Mouse (Mus musculus): ENCODE results near the gene Arrdc2. TPM values are rescaled to one million over a fixed set of nuclear protein-coding genes. Genes with fewer than 3 reads are reported as not detected.

The Arrdc2 gene
- polyA plus RNA-seq, 1 experiment from 2014 or later, result 6.7 TPM

- Histone ChIP-seq H3K9ac (ENCODE audit: low read depth, low read length) (no peak overlapping the region), H3K36me3 (ENCODE audit: control insufficient read depth, insufficient read depth, low read length) (no peaks in the 10 kb centered on the region), H3K4me2 (ENCODE audit: low read length) (no peak overlapping the region), H3K27me3 (ENCODE audit: control insufficient read depth, insufficient read depth, low read depth, low read length) (peaks cover 28% of the 10 kb centered on the region), H3K4me3 (ENCODE audit: low read depth, low read length) (no peak overlapping the region), H3K27ac (ENCODE audit: low read length) (no peak overlapping the region), H3K4me1 (ENCODE audit: control insufficient read depth, insufficient read depth, low read length) (peaks cover 21% of the 10 kb centered on the region), H3K9me3 (replicated peaks; ENCODE audit: control insufficient read depth, low read length, poor library complexity, severe bottlenecking) (no peaks in the 10 kb centered on the region)
- no peak for ATAC-seq
- WGBS, result 42% methylated on average over 15 of the region's 15 CpGs
Measured at GRCm38 (mm10) chr8:70801156-70801555, 38.4 kb downstream of the Arrdc2 start.

DNA sequence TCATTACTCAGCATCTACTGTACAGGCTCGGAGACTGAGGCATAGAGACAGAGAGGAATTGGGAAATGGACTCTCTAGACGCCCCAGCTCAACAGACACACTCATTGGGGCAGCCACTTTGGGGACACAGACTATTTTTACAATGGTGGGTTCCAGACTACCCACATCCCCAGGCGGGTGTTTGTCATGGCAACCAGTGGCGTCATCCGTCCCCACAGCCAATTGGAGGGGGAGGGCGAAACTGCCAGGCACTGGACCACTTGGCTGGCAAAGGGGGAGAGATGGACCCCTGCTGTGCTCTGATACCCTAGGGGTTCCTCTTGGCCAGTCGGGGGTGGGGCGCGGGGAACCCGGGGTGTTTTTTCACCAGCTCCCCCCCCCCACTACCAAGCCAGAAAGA is 38.9 kb downstream of the Arrdc2 start:
- Histone ChIP-seq H3K4me2 (ENCODE audit: low read length) (no peak overlapping the region), H3K9me3 (replicated peaks; ENCODE audit: control insufficient read depth, low read length, poor library complexity, severe bottlenecking) (no peaks in the 10 kb centered on the region), H3K27ac (ENCODE audit: low read length) (no peak overlapping the region), H3K27me3 (ENCODE audit: control insufficient read depth, insufficient read depth, low read depth, low read length) (peaks cover 24% of the 10 kb centered on the region), H3K4me1 (ENCODE audit: control insufficient read depth, insufficient read depth, low read length) (peaks cover 21% of the 10 kb centered on the region), H3K36me3 (ENCODE audit: control insufficient read depth, insufficient read depth, low read length) (no peaks in the 10 kb centered on the region), H3K4me3 (ENCODE audit: low read depth, low read length) (no peak overlapping the region), H3K9ac (ENCODE audit: low read depth, low read length) (0 out of 2 replicates have a peak overlapping the region, but pooled peaks have one; percentile 3)
- 61% methylated on average over 10 of the region's 10 CpGs for WGBS
- ATAC-seq, result no peak

DNA sequence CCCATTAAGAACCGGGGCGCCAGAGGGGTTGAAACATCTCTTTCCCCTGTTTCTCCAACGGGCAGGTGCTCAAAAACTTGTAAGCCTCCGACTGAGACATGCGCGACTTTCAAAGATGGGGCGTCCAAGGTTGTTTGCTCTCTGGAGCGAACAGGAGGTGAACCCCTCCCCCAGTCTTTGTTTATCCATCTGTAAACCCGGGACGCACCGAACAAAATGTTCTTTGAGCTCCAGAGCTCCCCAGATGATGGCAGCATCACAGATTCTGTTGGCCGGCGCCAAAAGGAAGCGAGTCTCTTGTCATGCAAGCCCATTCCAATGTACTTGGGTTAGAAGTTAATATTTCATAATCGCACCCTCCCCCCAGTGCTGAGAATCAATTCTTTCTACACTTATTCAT is 41.2 kb downstream of the Arrdc2 start:
- Histone ChIP-seq H3K27me3 (ENCODE audit: control insufficient read depth, insufficient read depth, low read depth, low read length) (peaks cover 13% of the 10 kb centered on the region), H3K4me1 (ENCODE audit: control insufficient read depth, insufficient read depth, low read length) (peaks cover 16% of the 10 kb centered on the region), H3K4me2 (ENCODE audit: low read length) (peak overlapping the region; percentile 91), H3K9me3 (replicated peaks; ENCODE audit: control insufficient read depth, low read length, poor library complexity, severe bottlenecking) (no peaks in the 10 kb centered on the region), H3K9ac (ENCODE audit: low read depth, low read length) (peak overlapping the region; percentile 75), H3K36me3 (ENCODE audit: control insufficient read depth, insufficient read depth, low read length) (no peaks in the 10 kb centered on the region), H3K27ac (ENCODE audit: low read length) (no peak overlapping the region), H3K4me3 (ENCODE audit: low read depth, low read length) (peak overlapping the region; percentile 56)
- WGBS, result 11% methylated on average over 15 of the region's 15 CpGs
- no peak for ATAC-seq

GRCm38 (mm10) chr8:70797081-70798070 is 42.1 kb downstream of the Arrdc2 start:
- H3K9ac ChIP-seq (ENCODE audit: low read depth, low read length), result peak overlapping the region; percentile 75
- WGBS, result under 1% methylated on average over 57 of the region's 57 CpGs
- H3K36me3 ChIP-seq (ENCODE audit: control insufficient read depth, insufficient read depth, low read length), result no peaks in the 10 kb centered on the region
- no peaks in the 10 kb centered on the region for H3K9me3 ChIP-seq (replicated peaks; ENCODE audit: control insufficient read depth, low read length, poor library complexity, severe bottlenecking)
- peak overlapping the region; percentile 91 for H3K4me2 ChIP-seq (ENCODE audit: low read length)
- H3K4me1 ChIP-seq (ENCODE audit: control insufficient read depth, insufficient read depth, low read length), result peaks cover 22% of the 10 kb centered on the region
- H3K4me3 ChIP-seq (ENCODE audit: low read depth, low read length), result peak overlapping the region; percentile 56
- peak overlapping the region; percentile 13; the same call in 1 of the 2 replicates for H3K27ac ChIP-seq (ENCODE audit: low read length)
- peak; percentile 84 for ATAC-seq
- peaks cover 11% of the 10 kb centered on the region for H3K27me3 ChIP-seq (ENCODE audit: control insufficient read depth, insufficient read depth, low read depth, low read length)

GRCm38 (mm10) chr8:70796403-70797080 is 43.0 kb downstream of the Arrdc2 start:
- Histone ChIP-seq H3K9me3 (replicated peaks; ENCODE audit: control insufficient read depth, low read length, poor library complexity, severe bottlenecking) (no peaks in the 10 kb centered on the region), H3K4me2 (ENCODE audit: low read length) (peak overlapping the region; percentile 91), H3K4me3 (ENCODE audit: low read depth, low read length) (peak overlapping the region; percentile 56), H3K27me3 (ENCODE audit: control insufficient read depth, insufficient read depth, low read depth, low read length) (peaks cover 8% of the 10 kb centered on the region), H3K27ac (ENCODE audit: low read length) (peak overlapping the region; percentile 43; the same call in 1 of the 2 replicates), H3K36me3 (ENCODE audit: control insufficient read depth, insufficient read depth, low read length) (no peaks in the 10 kb centered on the region), H3K4me1 (ENCODE audit: control insufficient read depth, insufficient read depth, low read length) (peaks cover 26% of the 10 kb centered on the region), H3K9ac (ENCODE audit: low read depth, low read length) (peak overlapping the region; percentile 75)
- ATAC-seq, result peak; percentile 1; the same call in 1 of the 2 replicates
- 1% methylated on average over 46 of the region's 54 CpGs for WGBS

DNA sequence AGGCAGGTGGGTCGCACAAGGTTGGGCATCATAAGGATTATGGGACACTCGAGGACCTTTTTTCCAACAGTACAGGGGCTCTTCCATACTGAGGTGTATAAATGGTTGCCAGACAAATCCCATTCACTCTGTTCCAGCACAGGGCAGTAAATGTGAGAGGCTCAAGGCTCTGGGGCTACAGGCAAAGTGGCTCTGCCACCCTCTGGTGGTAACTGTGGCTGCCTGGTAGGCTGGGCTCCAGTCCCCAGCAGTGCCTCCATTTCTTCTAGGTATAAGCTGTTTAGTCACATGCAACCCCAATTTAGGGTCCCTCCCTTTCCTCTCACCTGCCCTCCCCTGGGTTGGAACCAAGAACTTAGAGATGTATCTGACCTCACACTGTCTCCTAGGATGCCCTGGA is 44.1 kb downstream of the Arrdc2 start:
- no peak for ATAC-seq

DNA sequence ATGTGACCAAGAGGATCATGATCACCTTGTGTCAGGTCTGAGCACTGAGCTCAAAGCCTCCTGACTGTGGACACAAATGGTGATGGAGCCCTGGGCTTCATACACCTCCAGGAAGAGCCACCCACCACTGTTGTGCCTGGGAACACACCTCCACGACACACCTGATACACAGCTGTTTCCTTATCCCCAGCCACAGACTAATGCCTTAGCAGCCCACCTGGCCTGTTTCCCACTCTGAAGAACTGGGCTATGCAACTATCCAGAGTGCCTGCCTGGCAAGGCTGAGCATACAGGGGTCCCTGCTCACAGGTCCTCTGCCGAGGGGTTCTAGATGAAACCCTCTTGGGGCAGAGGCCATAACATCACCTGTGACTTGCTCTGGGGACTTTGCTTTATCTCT is 45.3 kb downstream of the Arrdc2 start:
- Histone ChIP-seq H3K9me3 (replicated peaks; ENCODE audit: control insufficient read depth, low read length, poor library complexity, severe bottlenecking) (no peaks in the 10 kb centered on the region), H3K4me2 (ENCODE audit: low read length) (no peak overlapping the region), H3K4me3 (ENCODE audit: low read depth, low read length) (no peak overlapping the region), H3K4me1 (ENCODE audit: control insufficient read depth, insufficient read depth, low read length) (peaks cover 35% of the 10 kb centered on the region), H3K27ac (ENCODE audit: low read length) (no peak overlapping the region), H3K36me3 (ENCODE audit: control insufficient read depth, insufficient read depth, low read length) (no peaks in the 10 kb centered on the region), H3K9ac (ENCODE audit: low read depth, low read length) (no peak overlapping the region), H3K27me3 (ENCODE audit: control insufficient read depth, insufficient read depth, low read depth, low read length) (peaks cover 3% of the 10 kb centered on the region; the same call in 1 of the 2 replicates)
- 88% methylated on average over 2 of the region's 2 CpGs for WGBS
- no peak for ATAC-seq

More for the DNA sequence above, 44.1 kb downstream of the Arrdc2 start:
- Histone ChIP-seq H3K9ac (ENCODE audit: low read depth, low read length) (no peak overlapping the region), H3K4me3 (ENCODE audit: low read depth, low read length) (no peak overlapping the region), H3K27ac (ENCODE audit: low read length) (no peak overlapping the region), H3K9me3 (replicated peaks; ENCODE audit: control insufficient read depth, low read length, poor library complexity, severe bottlenecking) (no peaks in the 10 kb centered on the region), H3K4me2 (ENCODE audit: low read length) (no peak overlapping the region), H3K4me1 (ENCODE audit: control insufficient read depth, insufficient read depth, low read length) (peaks cover 35% of the 10 kb centered on the region), H3K27me3 (ENCODE audit: control insufficient read depth, insufficient read depth, low read depth, low read length) (peaks cover 8% of the 10 kb centered on the region), H3K36me3 (ENCODE audit: control insufficient read depth, insufficient read depth, low read length) (no peaks in the 10 kb centered on the region)
- 85% methylated on average over 2 of the region's 2 CpGs for WGBS

- Histone ChIP-seq H3K36me3 (ENCODE audit: control insufficient read depth, insufficient read depth, low read length) (no peaks in the 10 kb centered on the region; the same call in none of the 2 replicates), H3K4me2 (ENCODE audit: low read length) (peak overlapping the region; percentile 71), H3K27ac (ENCODE audit: low read length) (peak overlapping the region; percentile 90), H3K9ac (ENCODE audit: low read depth, low read length) (peak overlapping the region; percentile 89), H3K9me3 (replicated peaks; ENCODE audit: control insufficient read depth, low read length, poor library complexity, severe bottlenecking) (no peaks in the 10 kb centered on the region), H3K4me1 (ENCODE audit: control insufficient read depth, insufficient read depth, low read length) (peaks cover 30% of the 10 kb centered on the region), H3K4me3 (ENCODE audit: low read depth, low read length) (peak overlapping the region; percentile 64), H3K27me3 (ENCODE audit: control insufficient read depth, insufficient read depth, low read depth, low read length) (no peaks in the 10 kb centered on the region)
- peak; percentile 62 for ATAC-seq
- under 1% methylated on average over 20 of the region's 20 CpGs for WGBS
Measured at GRCm38 (mm10) chr8:70792700-70793099, 46.8 kb downstream of the Arrdc2 start.

Data from midbrain, embryonic 16.5 days (tissue).